Mouse (Mus musculus): ENCODE results near the gene Prdm9. TPM values are rescaled to one million over a fixed set of nuclear protein-coding genes. Genes with fewer than 3 reads are reported as not detected.

Prdm9 gene
- total and polyA plus RNA-seq, 2 experiments from 2014 or later: 0.22 to 1.1 TPM

GRCm38 (mm10) chr17:15498753-15499113 is 65.4 kb downstream of the Prdm9 start:
- DNase-seq (ENCODE audit: low spot score) (no peak), ATAC-seq (ENCODE audit: low FRiP score) (no peak)
- TF ChIP-seq CTCF (IDR thresholded peaks at IDR 0.05): no peak
- Histone ChIP-seq H3K9me3 (ENCODE audit: low read length) (no peaks in the 10 kb centered on the region), H3K4me1 (ENCODE audit: insufficient read depth, low read length) (peaks cover 19% of the 10 kb centered on the region; the same call in 1 of the 2 replicates), H3K9ac (replicated peaks; ENCODE audit: low read length, poor library complexity, severe bottlenecking) (peak overlapping the region; percentile 73; the same call in 1 of the 2 replicates), H3K27me3 (ENCODE audit: insufficient read depth, low read length) (no peaks in the 10 kb centered on the region), H3K36me3 (ENCODE audit: insufficient read depth, low read length) (peaks cover 10% of the 10 kb centered on the region), H3K4me2 (ENCODE audit: low read depth, low read length, poor library complexity, severe bottlenecking) (peak overlapping the region; percentile 86), H3K27ac (ENCODE audit: low read depth, low read length) (peak overlapping the region; percentile 88), H3K4me3 (ENCODE audit: low read depth, low read length) (peak overlapping the region; percentile 97)
- 45% methylated on average over 7 of the region's 7 CpGs for WGBS

- peak overlapping the region; percentile 88 for H3K27ac ChIP-seq (ENCODE audit: low read depth, low read length)
- ATAC-seq (ENCODE audit: low FRiP score) (peak; percentile 95), DNase-seq (ENCODE audit: low spot score) (peak; percentile 96)
- under 1% methylated on average over 47 of the region's 50 CpGs for WGBS
- H3K4me2 ChIP-seq (ENCODE audit: low read depth, low read length, poor library complexity, severe bottlenecking): peak overlapping the region; percentile 86
- H3K9ac ChIP-seq (replicated peaks; ENCODE audit: low read length, poor library complexity, severe bottlenecking): peak overlapping the region; percentile 73
- peak overlapping the region; percentile 97 for H3K4me3 ChIP-seq (ENCODE audit: low read depth, low read length)
- H3K4me1 ChIP-seq (ENCODE audit: insufficient read depth, low read length): peaks cover 19% of the 10 kb centered on the region; the same call in 1 of the 2 replicates
- no peaks in the 10 kb centered on the region for H3K27me3 ChIP-seq (ENCODE audit: insufficient read depth, low read length)
- peaks cover 17% of the 10 kb centered on the region for H3K36me3 ChIP-seq (ENCODE audit: insufficient read depth, low read length)
- H3K9me3 ChIP-seq (ENCODE audit: low read length): no peaks in the 10 kb centered on the region
- no peak for TF ChIP-seq CTCF (IDR thresholded peaks at IDR 0.05)
Observed at GRCm38 (mm10) chr17:15497882-15498752, 66.0 kb downstream of the Prdm9 start.

Other genes starting within 250 kb of the Prdm9 start
- 20.9 and 42.7 TPM in 2 replicates for gene Dll1, start 187.5 kb downstream of the Prdm9 start, total RNA-seq (2014; rRNA removed)
- 10.2 and 11.6 TPM in 2 replicates for gene Dll1, start 187.5 kb downstream of the Prdm9 start, polyA plus RNA-seq (2015; fragmentation: Nextera tagmentation; extraction: Ambion mirVana)
- 40.6 TPM in 2 replicates for gene Fam120b, start 168.2 kb downstream of the Prdm9 start, total RNA-seq (2014; rRNA removed)
- gene Fam120b, start 168.2 kb downstream of the Prdm9 start, polyA plus RNA-seq (2015; fragmentation: Nextera tagmentation; extraction: Ambion mirVana): 35.8 and 37.0 TPM in 2 replicates
- 93.1 and 130 TPM in 2 replicates for gene Psmb1, start 64.6 kb downstream of the Prdm9 start, total RNA-seq (2014; rRNA removed)
- 253 and 257 TPM in 2 replicates for gene Psmb1, start 64.6 kb downstream of the Prdm9 start, polyA plus RNA-seq (2015; fragmentation: Nextera tagmentation; extraction: Ambion mirVana)
- 43.5 and 50.4 TPM in 2 replicates for gene Tbp, start 64.5 kb downstream of the Prdm9 start, total RNA-seq (2014; rRNA removed)
- 43.2 and 47.9 TPM in 2 replicates for gene Tbp, start 64.5 kb downstream of the Prdm9 start, polyA plus RNA-seq (2015; fragmentation: Nextera tagmentation; extraction: Ambion mirVana)
- gene Pdcd2, start 37.1 kb downstream of the Prdm9 start, total RNA-seq (2014; rRNA removed): 48.9 and 53.6 TPM in 2 replicates
- 48.1 and 49.9 TPM in 2 replicates for gene Pdcd2, start 37.1 kb downstream of the Prdm9 start, polyA plus RNA-seq (2015; fragmentation: Nextera tagmentation; extraction: Ambion mirVana)
- gene Chd1, start 140.6 kb upstream of the Prdm9 start, total RNA-seq (2014; rRNA removed): 12.3 and 12.9 TPM in 2 replicates
- 10.4 and 13.1 TPM in 2 replicates for gene Chd1, start 140.6 kb upstream of the Prdm9 start, polyA plus RNA-seq (2015; fragmentation: Nextera tagmentation; extraction: Ambion mirVana)